Mouse (Mus musculus) gastrocnemius, postnatal 14 days (tissue): ENCODE data around the gene Prrt1. TPM values are rescaled to one million over a fixed set of nuclear protein-coding genes. Genes with fewer than 3 reads are reported as not detected.

Source experiments
- DNase-seq: peaks from one replicate; pipeline ENCODE4 v3.0.0; 2021; ENCODE audit warnings: mixed read lengths
- intact Hi-C: fragments of 180-260 bp; cut with DNase I; formaldehyde crosslinking; loops from one replicate; pipeline ENCODE4 v1.15.1; 2025; ENCODE audit warnings: low total_unique reads
- long read RNA-seq, 2 experiments: library from polyadenylated mRNA; stranded (forward); transcript quantifications; one replicate each; pipeline ENCODE4 v2.0.0; 2021
- total RNA-seq, 2 experiments: library from RNA; stranded (reverse); gene quantifications; 2 replicates each; pipeline ENCODE4 v1.2.3; 2021

Prrt1 gene
- total RNA-seq, result under 1 TPM; 0.27 to 0.47 TPM
- long read RNA-seq, experiment 1, result 0 reads
- long read RNA-seq, experiment 2, result 0 reads

DNA sequence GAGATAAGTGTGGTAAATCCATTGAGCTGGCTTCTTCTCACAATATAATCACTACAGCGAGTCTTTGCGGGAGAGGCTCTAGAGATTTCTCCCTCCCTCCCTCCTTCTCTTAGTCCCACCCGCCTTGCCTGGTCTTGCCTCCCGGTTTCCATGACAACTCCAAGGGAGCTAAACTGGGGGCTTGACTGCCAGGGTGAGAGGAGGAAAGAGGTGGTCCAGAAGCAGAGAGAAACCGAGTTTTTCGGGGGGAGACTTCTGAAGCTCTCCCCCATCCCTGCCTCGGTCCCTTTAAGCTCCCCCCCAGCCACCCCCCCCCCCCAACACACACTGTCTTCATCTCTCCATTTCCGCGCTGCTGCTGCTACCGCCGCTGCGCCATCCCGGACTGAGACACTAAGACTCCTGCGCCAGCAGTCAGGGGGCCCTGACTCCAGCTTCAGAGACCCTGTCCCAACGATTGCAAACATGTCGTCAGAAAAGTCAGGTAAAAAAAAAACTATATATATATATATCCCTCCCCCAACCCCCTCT is at the start of gene Prrt1:
TSS of gene Prrt1 (plus strand) at position 313 of the 531 bp plus-strand sequence.
- intact Hi-C loops, result no loop called here

DNA sequence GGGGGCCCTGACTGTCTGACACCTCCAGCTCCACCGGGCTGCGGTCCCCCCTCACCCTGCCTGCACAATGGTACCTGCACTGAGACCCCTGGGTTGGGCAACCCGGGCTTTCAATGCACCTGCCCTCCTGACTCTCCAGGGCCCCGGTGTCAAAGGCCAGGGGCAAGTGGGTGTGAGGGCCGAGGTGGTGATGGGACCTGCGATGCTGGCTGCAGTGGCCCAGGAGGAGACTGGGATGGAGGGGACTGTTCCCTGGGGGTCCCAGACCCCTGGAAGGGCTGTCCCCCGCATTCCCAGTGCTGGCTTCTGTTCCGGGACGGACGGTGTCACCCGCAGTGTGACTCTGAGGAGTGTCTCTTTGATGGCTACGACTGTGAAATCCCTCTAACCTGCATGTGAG is 46.8 kb upstream of the Prrt1 start:
- no peak for DNase-seq
- intact Hi-C loops, result no loop called here

More for the DNA sequence above, at the start of gene Prrt1:
- DNase-seq, result no peak

- intact Hi-C loops, result no loop called here
- no peak for DNase-seq
Observed at GRCm38 (mm10) chr17:34583397-34583796, 45.9 kb upstream of the Prrt1 start.

DNA sequence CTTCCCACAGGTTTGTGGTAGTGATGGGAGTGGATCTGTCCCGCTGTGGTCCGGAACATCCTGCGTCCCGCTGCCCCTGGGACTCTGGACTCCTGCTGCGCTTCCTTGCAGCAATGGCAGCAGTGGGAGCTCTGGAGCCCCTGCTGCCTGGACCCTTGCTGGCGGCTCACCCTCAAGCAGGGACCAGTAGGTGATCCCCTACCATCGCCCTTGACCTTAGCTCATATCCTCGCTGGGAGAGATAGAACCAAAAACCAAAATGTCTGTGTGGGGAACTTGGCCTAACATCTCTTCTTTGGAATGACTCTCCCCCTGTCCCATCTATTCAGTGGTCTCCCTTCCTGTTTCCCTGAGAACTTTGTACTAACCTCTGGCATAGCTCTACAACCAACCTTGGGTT is 45.5 kb upstream of the Prrt1 start:
- no peak for DNase-seq
- intact Hi-C loops, result no loop called here

- no peak for DNase-seq
- intact Hi-C loops, result no loop called here
Observed at GRCm38 (mm10) chr17:34585121-34585520, 44.2 kb upstream of the Prrt1 start.

GRCm38 (mm10) chr17:34585877-34586771 is 43.2 kb upstream of the Prrt1 start:
- DNase-seq, result no peak
- intact Hi-C loops, result no loop called here

- intact Hi-C loops, result no loop called here
- peak; percentile 91 for DNase-seq
Observed at GRCm38 (mm10) chr17:34586796-34587422, 42.4 kb upstream of the Prrt1 start.

DNA sequence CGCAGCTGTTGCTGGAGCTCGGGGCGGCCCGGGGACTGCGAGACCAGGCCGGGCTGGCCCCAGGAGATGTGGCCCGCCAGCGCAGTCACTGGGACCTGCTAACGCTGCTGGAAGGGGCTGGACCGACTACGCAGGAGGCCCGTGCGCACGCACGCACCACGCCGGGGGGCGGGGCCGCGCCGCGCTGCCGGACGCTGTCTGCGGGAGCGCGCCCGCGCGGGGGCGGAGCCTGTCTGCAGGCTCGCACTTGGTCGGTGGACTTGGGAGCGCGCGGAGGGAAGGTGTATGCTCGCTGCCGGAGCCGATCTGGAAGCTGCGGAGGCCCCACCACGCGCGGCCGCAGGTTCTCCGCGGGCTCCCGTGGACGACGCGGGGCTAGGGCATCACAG is 41.9 kb upstream of the Prrt1 start:
- intact Hi-C loops, result no loop called here
- DNase-seq, result peak; percentile 97

DNA sequence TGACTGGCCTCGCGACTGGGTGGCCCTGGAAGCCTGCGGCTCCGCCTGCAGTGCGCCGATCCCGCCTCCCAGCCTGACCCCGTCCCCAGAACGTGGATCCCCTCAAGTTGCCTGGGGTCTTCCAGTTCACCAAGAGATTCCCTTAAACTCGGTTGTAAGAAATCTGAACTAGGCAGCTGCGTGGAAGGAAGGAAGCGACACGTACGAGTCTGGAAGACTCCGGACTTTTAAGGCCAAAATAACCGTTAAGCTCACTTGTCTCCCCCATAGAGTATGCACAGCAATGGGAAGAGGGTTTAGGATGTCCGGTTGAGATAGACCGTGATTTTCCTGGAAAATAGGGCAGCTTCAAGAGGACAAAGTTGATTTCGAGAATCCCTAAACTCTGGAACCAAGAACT is 41.5 kb upstream of the Prrt1 start:
- intact Hi-C loops, result no loop called here
- no peak for DNase-seq

DNA sequence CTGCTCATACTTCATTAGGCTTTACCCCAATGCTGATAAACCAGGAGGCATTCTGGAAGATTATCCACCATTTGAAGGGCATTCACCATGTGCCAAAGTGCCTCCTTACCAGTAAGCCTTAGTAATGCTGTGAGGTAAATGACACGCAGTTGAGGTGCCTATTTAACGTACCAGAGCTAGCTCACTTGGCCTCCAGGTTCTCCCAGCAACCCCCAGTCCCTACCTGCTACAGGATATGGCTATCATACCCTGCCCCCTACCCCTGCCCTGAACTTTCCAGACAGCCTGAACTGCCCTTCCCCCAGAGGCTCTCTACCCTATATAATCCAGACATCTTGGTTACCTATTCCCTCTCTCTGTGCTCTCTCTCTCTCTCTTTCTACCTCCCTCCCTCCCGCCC is 40.6 kb upstream of the Prrt1 start:
- intact Hi-C loops, result no loop called here

DNA sequence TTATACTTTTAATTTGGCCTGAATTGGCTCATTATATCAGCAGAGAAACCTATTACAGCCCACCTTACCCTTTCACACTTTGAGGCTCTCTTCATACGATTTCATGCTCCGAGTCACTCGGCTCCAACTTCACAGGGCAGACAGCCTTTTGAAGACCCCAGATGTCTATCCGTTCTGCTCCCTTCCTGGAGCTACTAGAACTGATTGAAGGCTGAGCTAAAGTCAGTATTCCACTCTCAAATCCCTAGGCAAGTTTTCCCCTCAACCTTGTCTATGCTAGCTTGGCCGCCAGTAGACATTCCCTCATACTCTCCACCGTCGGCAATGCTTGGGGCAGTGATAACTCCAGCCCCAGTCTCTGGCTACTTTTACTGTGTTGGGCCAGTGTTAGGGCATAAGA is 40.1 kb upstream of the Prrt1 start:
- intact Hi-C loops, result no loop called here
- DNase-seq, result no peak

More for the DNA sequence above, 40.6 kb upstream of the Prrt1 start:
- DNase-seq, result no peak

DNA sequence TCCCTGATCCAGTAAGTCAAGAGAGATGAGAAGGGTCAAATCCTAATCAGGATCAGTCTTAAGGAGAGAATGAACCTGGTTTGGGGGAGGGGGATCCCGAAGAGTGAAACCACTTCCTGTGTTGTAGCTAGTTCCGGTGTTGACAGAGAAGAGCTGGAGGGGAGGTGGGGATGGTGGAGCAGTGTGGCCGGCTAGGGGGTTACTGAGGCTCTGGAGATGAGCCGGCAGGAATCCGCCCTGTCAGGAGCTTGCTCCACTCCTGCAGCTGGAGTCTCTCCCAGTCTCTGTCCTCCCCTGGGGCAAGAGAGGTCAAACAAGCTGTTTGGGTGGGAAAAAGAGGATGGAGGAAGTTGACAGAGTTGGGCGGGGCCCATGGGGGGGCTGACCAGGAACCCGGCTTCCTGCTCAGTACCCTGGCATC is 39.6 kb upstream of the Prrt1 start, which contains the start of gene Gpsm3:
TSS of gene Gpsm3 (plus strand) at position 126 of the 421 bp plus-strand sequence.
- DNase-seq, result peak; percentile 78
- intact Hi-C loops, result no loop called here

- DNase-seq, result no peak
- intact Hi-C loops, result no loop called here
Observed at GRCm38 (mm10) chr17:34590154-34590987, 39.0 kb upstream of the Prrt1 start.

DNA sequence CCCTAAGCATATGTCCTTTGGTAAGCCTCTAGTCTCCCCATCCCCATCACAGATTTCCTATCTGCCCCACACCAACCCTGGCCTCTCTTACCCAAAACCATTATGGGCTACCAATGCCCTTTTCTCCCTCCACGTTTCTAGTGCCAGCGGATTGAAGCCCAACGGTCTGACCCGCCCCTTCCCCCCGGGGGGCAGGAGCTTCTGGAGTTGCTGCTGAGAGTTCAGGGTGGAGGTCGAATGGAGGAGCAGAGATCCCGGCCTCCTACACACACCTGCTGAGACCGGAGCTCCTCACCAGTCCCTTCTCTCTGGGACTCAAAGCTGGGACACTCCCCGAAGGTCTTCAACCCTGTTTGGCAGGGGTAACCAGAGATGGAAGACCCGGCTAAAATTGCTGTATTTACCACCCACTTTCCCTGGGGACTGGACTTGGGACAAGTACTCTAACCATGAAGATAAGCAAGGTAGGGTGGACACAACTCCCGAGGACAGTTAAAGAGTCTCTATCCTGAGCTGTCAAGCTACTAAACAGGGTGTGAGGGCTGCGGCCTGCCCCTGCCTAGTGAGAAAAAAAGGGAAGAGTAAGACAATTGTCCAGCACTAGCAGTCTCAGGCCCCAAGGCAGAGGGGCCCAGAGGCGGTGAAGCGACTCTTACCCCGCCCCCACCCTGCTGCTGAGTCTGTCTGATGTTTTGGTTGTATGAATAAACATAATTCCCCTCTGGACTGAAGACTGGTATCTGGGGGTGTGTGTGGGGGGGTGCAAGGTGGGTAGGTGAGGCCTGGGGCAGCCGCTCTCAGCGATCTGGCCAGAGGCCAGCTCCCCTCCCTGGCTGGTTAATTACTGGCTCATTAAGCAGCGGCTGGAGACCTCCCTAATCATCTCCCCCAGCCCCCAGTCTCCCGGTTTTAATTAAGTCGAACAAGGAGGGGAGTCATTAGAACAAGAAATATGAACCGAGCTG is 38.0 kb upstream of the Prrt1 start, which contains the start of gene Pbx2:
TSS of gene Pbx2 (plus strand) at position 238 of the 965 bp plus-strand sequence.
- DNase-seq, result no peak
- intact Hi-C loops, result no loop called here

DNA sequence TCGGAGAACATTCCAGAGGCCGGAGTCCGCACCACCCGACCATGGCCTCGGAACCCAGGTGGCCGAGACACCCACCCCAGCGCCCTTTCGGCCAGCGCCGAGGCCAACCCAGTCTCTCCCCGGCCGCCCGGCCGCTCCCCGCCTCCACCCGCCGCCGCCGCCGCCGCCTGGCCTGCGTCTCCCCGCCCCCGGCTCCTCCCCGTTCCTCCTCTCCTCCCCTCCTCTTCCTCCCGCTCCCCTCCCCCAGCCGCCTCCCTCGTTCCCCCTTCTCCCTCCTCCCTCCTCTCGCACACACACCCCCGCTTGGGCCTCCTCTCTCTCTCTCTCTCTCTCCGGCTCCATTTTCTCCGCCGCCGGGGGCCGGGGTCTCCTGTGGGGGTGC is 37.3 kb upstream of the Prrt1 start:
- DNase-seq, result peak; percentile 95
- intact Hi-C loops, result no loop called here

DNA sequence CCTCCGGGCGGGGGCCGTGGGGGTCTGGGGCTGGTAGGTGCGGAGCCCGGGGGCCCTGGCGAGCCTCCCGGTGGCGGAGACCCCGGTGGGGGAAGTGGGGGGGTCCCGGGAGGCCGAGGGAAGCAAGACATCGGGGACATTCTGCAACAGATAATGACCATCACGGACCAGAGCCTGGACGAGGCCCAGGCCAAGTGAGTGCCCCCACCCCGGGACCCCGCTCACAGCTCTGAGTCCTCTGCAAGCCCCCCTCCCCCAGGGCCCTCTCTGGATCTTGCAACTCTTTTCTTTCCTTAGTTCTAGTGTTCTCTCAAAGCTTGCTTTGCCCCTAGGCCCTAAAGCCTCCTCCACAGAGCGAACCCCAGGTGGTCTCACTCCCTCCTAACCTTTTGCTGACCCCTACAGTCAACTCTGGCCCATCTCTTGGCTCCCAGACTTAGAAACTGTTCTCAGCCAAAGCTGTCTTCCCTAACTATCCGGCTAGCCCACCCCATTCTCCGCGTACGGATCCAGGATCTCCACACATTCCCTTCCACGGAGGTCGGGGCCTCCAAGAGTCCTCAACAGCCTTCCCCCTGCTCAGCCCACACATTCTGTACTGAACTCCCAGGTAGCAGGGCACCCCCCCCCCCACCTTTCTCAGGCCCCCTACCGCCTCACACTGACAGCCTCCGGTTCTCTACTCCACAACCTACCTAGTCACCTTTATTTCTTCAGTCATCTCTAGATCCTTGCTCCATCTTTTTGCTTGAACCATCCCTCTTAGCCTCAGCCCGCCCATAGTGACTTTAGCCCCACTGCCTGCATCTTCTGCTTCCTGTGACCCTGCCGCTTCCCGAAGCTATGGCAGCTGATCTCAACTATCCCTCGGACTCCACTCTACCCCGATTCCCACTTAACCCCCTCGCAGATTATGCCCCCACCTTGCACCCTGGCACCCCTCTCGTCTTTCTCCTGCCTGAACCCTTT is 36.5 kb upstream of the Prrt1 start:
- intact Hi-C loops, result no loop called here
- DNase-seq, result no peak

GRCm38 (mm10) chr17:34593752-34594525 is 35.4 kb upstream of the Prrt1 start:
- DNase-seq, result peak; percentile 57
- intact Hi-C loops, result no loop called here
